Mouse (Mus musculus) MEL (cell line): Measurements from ENCODE around the gene Tex22.

Experiments
- CTCF ChIP-seq, 3 experiments: IDR thresholded peaks in 2 of 3; conservative IDR thresholded peaks in 1 of 3; 2 replicates each; pipeline ENCODE4 v1.5.1; 2011 to 2012; ENCODE audit warnings: low read length in 3 of 3, low read depth in 2 of 3, mild to moderate bottlenecking in 2 of 3, improper control_type of control experiment in 1 of 3, inconsistent platforms in 1 of 3, mixed read lengths in 1 of 3, moderate library complexity in 1 of 3; ENCODE audit not compliant: control insufficient read depth in 1 of 3, insufficient read depth in 1 of 3, poor library complexity in 1 of 3, severe bottlenecking in 1 of 3
- EP300 ChIP-seq, 2 experiments: IDR thresholded peaks; 2 replicates each; pipeline ENCODE4 v1.6.1; 2011; ENCODE audit warnings: improper control_type of control experiment in 2 of 2, low read length in 2 of 2, low read depth in 1 of 2, mild to moderate bottlenecking in 1 of 2

DNA sequence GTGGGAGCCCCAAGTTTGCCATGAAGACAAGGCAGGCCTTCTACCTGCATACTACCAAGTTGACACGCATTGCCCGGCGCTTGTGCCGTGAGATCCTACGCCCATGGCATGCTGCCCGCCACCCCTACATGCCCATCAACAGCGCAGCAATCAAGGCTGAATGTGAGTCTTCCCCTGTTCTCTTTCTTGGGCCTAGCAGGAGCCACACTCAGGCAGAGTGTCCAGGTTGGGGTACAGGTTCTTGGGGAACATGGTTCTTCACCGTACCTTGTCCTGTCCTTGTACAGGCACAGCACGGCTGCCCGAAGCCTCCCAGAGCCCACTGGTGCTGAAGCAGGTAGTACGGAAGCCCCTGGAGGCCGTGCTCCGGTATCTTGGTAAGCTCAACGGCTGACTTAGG lies 57.3 kb downstream of the Tex22 start:
- TF ChIP-seq EP300 (IDR thresholded peaks at IDR 0.05; ENCODE audit: low read depth in 1 of 2, low read length in 2 of 2): no peak
- no peak for TF ChIP-seq CTCF (IDR thresholded peaks at IDR 0.05 in 2 of 3, conservative IDR thresholded peaks at IDR 0.05 in 1 of 3; ENCODE audit: control insufficient read depth in 1 of 3, insufficient read depth in 1 of 3, low read depth in 2 of 3, low read length in 3 of 3, poor library complexity in 1 of 3, severe bottlenecking in 1 of 3)
